Mouse (Mus musculus): ENCODE measurements around the gene Xxylt1. TPM values are rescaled to one million over a fixed set of nuclear protein-coding genes. Genes with fewer than 3 reads are reported as not detected.
A peak's percentile ranks its signal among the peaks of the same experiment; 100 is the strongest.

Xxylt1 gene
- 12.5 and 12.7 TPM in 2 replicates for polyA plus RNA-seq (2012; ENCODE audit: insufficient read depth, insufficient read length, missing spikeins)

- H3K4me1 ChIP-seq (ENCODE audit: control insufficient read depth, insufficient read depth, low read length) = peaks cover 21% of the 10 kb centered on the region
- H3K27ac ChIP-seq (ENCODE audit: insufficient read depth, low read depth, low read length) = peak within 1 kb of the TSS; percentile 53
- TF ChIP-seq CTCF (IDR thresholded peaks at IDR 0.05; ENCODE audit: low read depth, low read length) (peak; percentile 1; the same call in 1 of the 2 replicates), POLR2A (IDR thresholded peaks at IDR 0.05; ENCODE audit: borderline replicate concordance, low read depth, low read length) (peak; percentile 32; the same call in 1 of the 2 replicates)
- peak within 1 kb of the TSS; percentile 86 for H3K4me3 ChIP-seq (ENCODE audit: insufficient read depth, low read length)
These were observed at the start of gene Xxylt1 for GRCm38 (mm10) chr16:31081125-31081664. Gene Xxylt1, minus strand, starts transcription at chr16:31081432.

- H3K27ac ChIP-seq (ENCODE audit: insufficient read depth, low read depth, low read length) = no peak overlapping the region
- TF ChIP-seq CTCF (IDR thresholded peaks at IDR 0.05; ENCODE audit: low read depth, low read length) (no peak), POLR2A (IDR thresholded peaks at IDR 0.05; ENCODE audit: borderline replicate concordance, low read depth, low read length) (no peak)
- no peak overlapping the region for H3K4me3 ChIP-seq (ENCODE audit: insufficient read depth, low read length)
- peaks cover 6% of the 10 kb centered on the region; the same call in 1 of the 2 replicates for H3K4me1 ChIP-seq (ENCODE audit: control insufficient read depth, insufficient read depth, low read length)
These were observed 46.9 kb upstream of the Xxylt1 start for GRCm38 (mm10) chr16:31128116-31128515.

DNA sequence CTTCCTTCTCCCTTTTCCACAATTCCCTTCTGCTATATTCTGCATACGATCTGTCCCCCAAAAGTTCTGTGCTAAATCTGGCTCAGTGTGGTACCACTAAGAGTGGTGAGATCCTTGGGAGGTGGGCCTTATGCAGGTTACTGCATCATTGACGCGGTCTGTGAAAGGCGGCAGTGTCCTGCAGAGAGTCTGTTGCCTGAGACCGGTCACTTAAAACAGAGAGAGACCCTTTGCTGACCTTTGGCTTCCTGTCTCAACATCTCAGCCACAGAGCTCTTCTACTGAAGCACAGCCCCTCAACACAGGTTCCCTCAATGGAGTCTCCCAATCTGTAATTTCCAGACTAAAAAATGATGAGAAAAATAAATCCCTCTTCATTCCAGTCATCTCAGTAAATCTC is 43.8 kb upstream of the Xxylt1 start:
- Histone ChIP-seq H3K4me3 (ENCODE audit: insufficient read depth, low read length) (no peak overlapping the region), H3K4me1 (ENCODE audit: control insufficient read depth, insufficient read depth, low read length) (peaks cover 6% of the 10 kb centered on the region; the same call in 1 of the 2 replicates), H3K27ac (ENCODE audit: insufficient read depth, low read depth, low read length) (no peak overlapping the region)
- no peak for TF ChIP-seq CTCF (IDR thresholded peaks at IDR 0.05; ENCODE audit: low read depth, low read length)
- TF ChIP-seq POLR2A (IDR thresholded peaks at IDR 0.05; ENCODE audit: borderline replicate concordance, low read depth, low read length) = no peak

- Histone ChIP-seq H3K4me1 (ENCODE audit: control insufficient read depth, insufficient read depth, low read length) (peaks cover 6% of the 10 kb centered on the region; the same call in 1 of the 2 replicates), H3K27ac (ENCODE audit: insufficient read depth, low read depth, low read length) (no peak overlapping the region), H3K4me3 (ENCODE audit: insufficient read depth, low read length) (no peak overlapping the region)
- TF ChIP-seq POLR2A (IDR thresholded peaks at IDR 0.05; ENCODE audit: borderline replicate concordance, low read depth, low read length) = no peak
- no peak for TF ChIP-seq CTCF (IDR thresholded peaks at IDR 0.05; ENCODE audit: low read depth, low read length)
These were observed 40.4 kb upstream of the Xxylt1 start for GRCm38 (mm10) chr16:31121612-31122011.

DNA sequence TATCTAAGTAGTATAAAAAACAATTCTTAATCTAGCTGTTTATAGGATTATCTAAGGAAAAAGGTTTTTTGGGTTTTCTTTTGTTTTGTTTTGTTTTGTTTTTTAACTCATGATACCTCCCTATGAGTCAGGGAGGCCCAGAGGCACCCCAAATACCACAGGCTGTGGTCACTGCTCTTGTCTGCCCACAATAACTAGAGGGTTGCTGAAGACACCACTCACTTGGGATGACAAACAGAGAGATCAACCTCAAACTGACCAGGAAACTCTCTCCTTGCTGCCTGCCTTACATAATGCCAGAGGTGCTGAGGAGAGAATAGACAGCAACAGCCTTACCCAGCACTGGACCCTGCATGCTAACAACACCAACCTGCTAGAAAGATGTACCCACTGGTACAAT is 32.4 kb upstream of the Xxylt1 start:
- Histone ChIP-seq H3K27ac (ENCODE audit: insufficient read depth, low read depth, low read length) (no peak overlapping the region), H3K4me1 (ENCODE audit: control insufficient read depth, insufficient read depth, low read length) (no peaks in the 10 kb centered on the region), H3K4me3 (ENCODE audit: insufficient read depth, low read length) (no peak overlapping the region)
- TF ChIP-seq POLR2A (IDR thresholded peaks at IDR 0.05; ENCODE audit: borderline replicate concordance, low read depth, low read length) = no peak
- TF ChIP-seq CTCF (IDR thresholded peaks at IDR 0.05; ENCODE audit: low read depth, low read length) = no peak

- no peak overlapping the region for H3K4me3 ChIP-seq (ENCODE audit: insufficient read depth, low read length)
- TF ChIP-seq POLR2A (IDR thresholded peaks at IDR 0.05; ENCODE audit: borderline replicate concordance, low read depth, low read length) = no peak
- no peak for TF ChIP-seq CTCF (IDR thresholded peaks at IDR 0.05; ENCODE audit: low read depth, low read length)
- no peak overlapping the region for H3K27ac ChIP-seq (ENCODE audit: insufficient read depth, low read depth, low read length)
- H3K4me1 ChIP-seq (ENCODE audit: control insufficient read depth, insufficient read depth, low read length) = no peaks in the 10 kb centered on the region
These were observed 20.1 kb upstream of the Xxylt1 start for GRCm38 (mm10) chr16:31101352-31101751.

GRCm38 (mm10) chr16:31099906-31100305 is 18.7 kb upstream of the Xxylt1 start:
- TF ChIP-seq POLR2A (IDR thresholded peaks at IDR 0.05; ENCODE audit: borderline replicate concordance, low read depth, low read length) (no peak), CTCF (IDR thresholded peaks at IDR 0.05; ENCODE audit: low read depth, low read length) (no peak)
- Histone ChIP-seq H3K27ac (ENCODE audit: insufficient read depth, low read depth, low read length) (no peak overlapping the region), H3K4me3 (ENCODE audit: insufficient read depth, low read length) (no peak overlapping the region), H3K4me1 (ENCODE audit: control insufficient read depth, insufficient read depth, low read length) (no peaks in the 10 kb centered on the region)

DNA sequence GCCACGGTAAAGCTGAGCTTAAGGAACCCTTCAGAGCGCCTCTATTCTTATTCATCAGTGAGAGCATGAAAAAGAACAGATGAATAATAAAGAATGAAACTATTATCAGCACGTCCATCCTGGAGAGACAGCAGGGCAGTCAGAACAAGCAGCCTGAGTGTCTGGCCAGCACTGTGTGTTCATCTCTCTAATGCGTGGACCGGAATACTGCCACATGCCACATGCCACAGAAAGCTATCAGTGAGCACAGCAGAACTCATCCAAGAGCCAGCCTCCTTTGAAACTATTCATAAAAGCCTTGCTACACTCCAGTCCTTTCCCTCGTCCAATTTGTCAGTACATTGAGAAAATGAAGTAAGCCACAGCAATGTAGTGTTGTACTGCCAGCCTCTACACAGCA is 12.8 kb upstream of the Xxylt1 start:
- Histone ChIP-seq H3K4me3 (ENCODE audit: insufficient read depth, low read length) (no peak overlapping the region), H3K27ac (ENCODE audit: insufficient read depth, low read depth, low read length) (no peak overlapping the region), H3K4me1 (ENCODE audit: control insufficient read depth, insufficient read depth, low read length) (no peaks in the 10 kb centered on the region)
- TF ChIP-seq POLR2A (IDR thresholded peaks at IDR 0.05; ENCODE audit: borderline replicate concordance, low read depth, low read length) (no peak), CTCF (IDR thresholded peaks at IDR 0.05; ENCODE audit: low read depth, low read length) (no peak)

DNA sequence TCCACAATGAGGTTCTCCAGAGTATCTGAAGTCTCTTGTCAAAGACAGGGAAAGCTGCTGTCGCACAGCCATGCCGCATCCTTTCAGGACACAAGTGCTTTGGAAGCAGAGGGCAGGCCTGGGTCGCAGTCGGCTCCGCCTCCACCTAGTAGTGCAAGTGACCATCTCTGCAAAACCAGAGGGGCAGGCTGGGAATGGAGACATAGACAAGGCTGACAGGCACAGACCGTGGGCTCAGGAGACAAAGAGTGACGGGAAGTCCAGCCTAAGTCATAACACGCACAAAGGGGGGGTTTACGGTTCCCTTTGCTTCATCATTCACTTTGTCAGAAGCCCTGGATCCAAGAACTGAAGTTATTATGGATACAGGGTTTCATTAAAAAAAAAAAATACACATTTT is 12.0 kb upstream of the Xxylt1 start:
- Histone ChIP-seq H3K27ac (ENCODE audit: insufficient read depth, low read depth, low read length) (no peak overlapping the region), H3K4me3 (ENCODE audit: insufficient read depth, low read length) (no peak overlapping the region), H3K4me1 (ENCODE audit: control insufficient read depth, insufficient read depth, low read length) (no peaks in the 10 kb centered on the region)
- TF ChIP-seq CTCF (IDR thresholded peaks at IDR 0.05; ENCODE audit: low read depth, low read length) (no peak), POLR2A (IDR thresholded peaks at IDR 0.05; ENCODE audit: borderline replicate concordance, low read depth, low read length) (no peak)

DNA sequence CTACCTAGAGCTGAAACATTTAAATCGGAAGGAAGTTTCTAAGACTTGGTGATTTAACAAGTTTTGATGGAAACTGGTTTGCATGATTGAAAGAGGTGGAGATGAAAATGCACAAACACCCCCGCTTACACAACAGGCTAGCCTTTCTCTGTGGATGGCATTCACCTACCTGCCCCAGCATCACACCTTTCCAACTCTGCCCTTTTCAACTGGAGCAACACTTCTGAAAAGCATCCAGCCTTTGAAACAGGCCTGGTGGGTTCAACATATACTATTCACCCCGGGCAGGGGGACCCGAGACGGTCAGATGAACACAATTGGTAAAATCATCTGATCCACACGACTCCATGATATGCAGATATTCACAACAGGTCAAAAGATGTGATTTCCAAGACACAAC is 659 bp upstream of the Xxylt1 start:
- Histone ChIP-seq H3K27ac (ENCODE audit: insufficient read depth, low read depth, low read length) (no peak overlapping the region), H3K4me3 (ENCODE audit: insufficient read depth, low read length) (no peak overlapping the region)
- no peak for TF ChIP-seq POLR2A (IDR thresholded peaks at IDR 0.05; ENCODE audit: borderline replicate concordance, low read depth, low read length)

More for the DNA sequence above, 659 bp upstream of the Xxylt1 start:
- H3K4me1 ChIP-seq (ENCODE audit: control insufficient read depth, insufficient read depth, low read length) = peaks cover 15% of the 10 kb centered on the region
